Mouse (Mus musculus) kidney, postnatal 14 days (tissue): ENCODE measurements around the gene Fam168b.

ENCODE experiments used
- DNase-seq: peaks from one replicate; pipeline ENCODE4 v3.0.0; 2022; ENCODE audit warnings: mixed read lengths

Gene Fam168b

DNA sequence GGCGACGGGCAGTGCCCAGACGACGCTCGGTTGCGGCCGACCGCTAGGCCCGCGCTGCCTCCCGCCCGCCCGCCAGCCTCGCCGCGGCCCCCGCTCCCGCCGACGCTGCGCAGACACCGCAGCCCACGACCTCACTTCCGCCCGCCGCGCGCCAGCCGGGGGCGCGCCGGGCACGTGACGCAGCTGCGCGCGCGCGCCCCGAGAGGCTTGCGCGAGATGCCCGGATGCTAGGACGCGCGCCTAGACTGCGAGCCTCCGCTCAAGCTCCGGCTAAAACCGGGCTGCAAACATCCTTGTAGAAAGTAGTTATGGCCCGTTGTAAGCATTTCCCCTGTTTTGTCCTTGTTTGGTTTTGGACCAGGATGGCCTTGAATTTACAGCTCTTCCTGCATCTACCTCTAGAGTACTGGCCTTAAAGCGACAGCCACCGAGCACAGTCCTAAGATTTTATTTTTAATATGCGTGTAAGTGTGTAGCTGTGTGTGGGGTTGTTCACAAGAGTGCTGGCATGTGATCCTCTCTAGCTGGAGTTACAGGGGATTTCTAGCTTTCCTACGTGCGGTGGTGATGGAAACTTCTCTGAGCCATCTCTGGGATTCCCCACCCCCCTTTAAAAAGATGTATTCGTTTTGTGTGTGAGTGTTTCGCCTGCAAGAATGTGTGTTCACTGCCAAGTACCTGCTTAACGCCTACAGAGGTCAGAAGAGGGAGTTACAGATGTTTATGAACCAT, at the start of gene Fam168b:
Fam168b (minus strand) TSS at position 179 of the 732 bp plus-strand sequence.
- peak; percentile 95 for DNase-seq

DNA sequence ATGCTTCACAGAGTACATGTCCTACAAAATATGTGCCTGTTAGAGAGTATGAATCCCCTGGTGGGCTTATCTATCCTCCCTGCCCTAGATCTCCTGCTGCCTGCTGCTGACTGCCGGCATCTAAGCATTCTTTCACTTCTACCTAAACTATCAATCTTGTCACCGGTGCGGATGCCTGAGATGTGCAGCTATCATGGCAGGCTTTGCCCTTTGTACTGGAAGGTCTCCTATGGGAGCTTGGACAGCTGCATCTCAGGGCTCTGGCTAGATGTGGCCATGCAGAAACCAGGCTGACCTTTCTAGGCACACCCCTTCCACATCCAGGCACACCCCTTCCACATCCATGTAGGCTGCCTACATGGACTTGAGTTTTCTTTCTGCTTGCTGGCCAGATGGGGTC, 49.6 kb upstream of the Fam168b start:
- DNase-seq = no peak

DNA sequence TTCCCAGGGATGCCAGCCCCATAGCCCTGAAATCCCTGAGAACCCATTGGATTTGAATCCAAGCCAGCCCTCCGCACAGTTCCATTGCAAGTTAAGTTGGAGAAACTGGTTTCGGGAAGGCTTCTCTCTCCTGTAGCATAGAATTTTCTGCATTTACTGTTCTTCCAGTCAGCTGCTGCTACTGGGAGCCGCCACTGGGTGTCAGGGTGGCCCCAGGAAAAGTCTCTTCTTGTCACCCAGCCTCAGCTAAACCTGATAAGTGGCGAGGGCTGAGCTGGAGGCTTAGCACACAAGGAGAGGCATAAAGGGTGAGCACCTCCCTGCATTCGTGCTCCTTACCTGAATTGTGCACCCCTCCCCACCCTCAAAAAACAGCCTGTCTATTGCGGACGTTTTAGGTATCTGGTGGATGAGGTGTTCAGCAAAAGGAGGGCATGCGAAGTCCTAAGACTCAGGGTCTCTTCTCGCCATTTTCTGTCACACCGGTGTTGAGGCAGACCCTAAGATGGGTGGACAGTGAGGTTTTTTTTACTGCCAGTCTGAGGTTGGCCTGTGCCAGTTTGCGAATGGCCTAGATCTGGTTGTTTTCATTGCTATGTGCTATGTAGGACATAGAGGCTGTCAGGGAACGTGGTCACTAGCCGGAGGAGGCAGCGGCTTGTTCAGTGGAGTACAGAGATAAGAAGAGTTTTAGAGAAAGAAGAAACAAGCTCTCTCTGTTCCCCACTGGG, 48.9 kb upstream of the Fam168b start:
- peak; percentile 44 for DNase-seq

DNA sequence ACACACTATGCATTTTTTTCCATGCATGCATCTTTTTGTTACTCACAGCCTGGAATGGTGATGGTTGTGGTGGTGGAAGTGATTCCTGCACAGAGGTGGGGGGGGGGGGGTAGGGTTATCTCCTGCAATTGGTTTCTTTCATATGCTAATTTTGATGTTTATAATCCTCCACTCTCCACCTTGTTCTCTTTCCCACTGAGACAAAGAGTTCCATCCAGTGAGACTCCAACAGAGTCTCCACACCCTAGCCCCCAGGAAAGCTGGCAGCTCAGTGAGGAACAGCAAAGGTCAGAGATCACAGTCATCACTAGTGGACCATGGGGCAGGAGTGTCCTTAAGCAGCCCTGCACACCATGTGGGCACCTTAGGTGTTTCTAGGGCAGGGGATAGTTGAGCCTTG, 40.9 kb upstream of the Fam168b start:
- DNase-seq = no peak

DNA sequence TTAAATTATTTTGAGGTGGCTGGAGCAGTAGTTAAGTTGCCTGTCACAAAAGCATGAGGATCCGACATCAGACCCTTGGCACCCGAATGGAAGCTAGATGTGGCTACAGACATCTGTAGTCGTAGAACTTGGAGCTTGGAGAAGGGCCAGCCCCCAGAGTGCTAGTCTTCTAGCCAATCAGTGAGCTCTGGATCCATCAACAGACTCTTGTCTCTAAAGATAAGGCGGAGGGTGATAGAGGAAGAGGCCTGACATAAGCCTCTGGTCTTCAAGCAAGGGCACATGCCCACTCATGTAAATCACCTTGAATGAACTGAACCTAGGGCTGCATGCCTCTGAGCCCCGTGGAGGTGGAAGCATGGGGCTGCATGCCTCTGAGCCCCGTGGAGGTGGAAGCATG, 36.7 kb upstream of the Fam168b start:
- no peak for DNase-seq

DNA sequence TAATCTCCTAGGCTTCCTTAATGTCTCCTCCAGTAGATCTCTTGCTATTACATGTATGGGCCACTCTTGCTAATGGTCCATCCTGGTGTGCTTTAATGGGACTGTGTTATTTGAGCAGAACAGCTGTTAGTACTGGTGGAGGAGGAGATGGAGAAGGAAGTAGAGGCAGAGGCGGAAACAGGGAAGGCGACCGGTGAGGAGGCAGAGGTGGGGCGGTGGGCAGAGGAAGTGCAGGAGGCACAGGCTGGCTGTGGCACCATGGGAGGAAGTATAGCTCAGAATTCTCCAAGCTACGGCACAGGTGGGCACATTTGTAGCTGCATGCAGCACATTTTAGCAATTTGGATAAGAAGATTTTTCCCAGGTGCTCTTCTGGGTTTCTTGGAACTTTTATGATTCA, 30.7 kb upstream of the Fam168b start:
- no peak for DNase-seq

DNA sequence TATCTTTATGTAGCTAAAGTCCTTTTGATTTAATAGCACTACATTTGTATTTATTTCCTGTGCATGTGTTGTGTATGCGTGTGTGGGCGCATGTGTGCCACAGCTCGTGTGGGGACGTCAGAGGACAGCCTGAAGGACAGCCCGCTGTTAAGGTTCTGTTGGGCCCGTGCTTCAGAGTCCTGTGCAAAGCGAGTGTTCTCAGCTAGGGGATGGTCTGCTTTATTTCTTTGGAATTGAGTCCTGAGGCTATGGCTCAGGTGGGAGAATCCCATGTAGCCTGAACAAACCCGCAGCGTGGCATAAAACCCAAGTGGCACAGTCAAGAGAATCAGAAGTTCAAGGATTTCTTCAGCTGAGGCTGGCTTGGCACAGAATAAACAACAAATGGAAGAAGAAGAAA, 28.3 kb upstream of the Fam168b start:
- no peak for DNase-seq

DNA sequence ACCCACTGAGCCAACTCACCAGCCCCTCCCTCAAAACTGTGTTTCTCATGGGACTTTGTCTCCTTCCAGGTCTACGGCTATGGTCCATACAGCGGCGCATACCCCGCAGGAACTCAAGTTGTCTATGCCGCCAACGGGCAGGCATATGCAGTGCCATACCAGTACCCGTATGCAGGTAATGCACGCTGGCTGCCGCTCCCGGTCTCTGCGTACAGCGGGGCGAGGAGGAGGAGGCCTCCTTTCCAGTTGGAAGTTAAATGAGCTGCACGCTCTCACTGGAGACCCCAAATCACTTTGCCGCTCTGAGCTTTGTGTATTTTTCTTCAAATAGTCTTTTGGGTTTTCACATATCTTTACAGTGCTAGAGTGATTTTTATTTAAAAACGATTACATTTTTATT, 26.4 kb upstream of the Fam168b start:
- DNase-seq = no peak

DNA sequence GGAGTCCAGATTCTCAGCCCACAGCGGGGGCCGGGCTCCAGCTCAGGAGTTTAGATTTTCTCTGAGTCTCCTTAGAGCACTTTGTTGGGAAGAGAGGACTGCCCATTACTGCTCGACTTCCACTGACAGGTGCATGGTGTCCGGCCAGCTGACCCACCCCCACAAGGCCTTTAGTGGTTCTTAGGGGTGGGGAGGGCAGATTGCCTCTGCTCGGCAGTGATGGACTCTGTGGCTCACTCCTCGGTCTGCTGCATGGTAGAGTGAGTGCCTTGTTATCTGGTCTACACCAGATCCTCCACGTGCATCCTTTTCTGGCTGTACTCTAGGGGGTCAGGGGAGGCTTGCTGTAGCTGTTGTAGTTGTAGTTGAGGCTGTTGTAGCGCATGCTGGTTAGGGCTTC, 25.5 kb upstream of the Fam168b start:
- DNase-seq = no peak

DNA sequence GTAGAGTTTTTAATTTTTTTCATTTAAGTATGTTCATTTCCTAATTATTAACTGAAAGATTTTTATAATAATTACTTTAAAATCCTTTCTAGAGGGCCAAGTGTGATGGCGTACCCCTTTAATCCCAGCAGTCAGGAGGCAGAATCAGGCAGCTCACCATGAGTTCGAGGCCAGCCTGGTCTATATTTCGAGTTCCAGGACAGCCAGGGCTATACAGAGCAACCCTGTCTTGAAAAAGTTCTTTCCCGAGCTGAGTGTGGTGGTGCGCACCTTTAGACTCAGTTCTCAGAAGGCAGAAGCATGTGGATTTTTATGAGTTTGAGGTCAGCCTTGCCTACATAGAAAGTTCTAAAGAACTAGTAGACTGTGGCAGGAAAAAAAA, 24.7 kb upstream of the Fam168b start:
- no peak for DNase-seq

DNA sequence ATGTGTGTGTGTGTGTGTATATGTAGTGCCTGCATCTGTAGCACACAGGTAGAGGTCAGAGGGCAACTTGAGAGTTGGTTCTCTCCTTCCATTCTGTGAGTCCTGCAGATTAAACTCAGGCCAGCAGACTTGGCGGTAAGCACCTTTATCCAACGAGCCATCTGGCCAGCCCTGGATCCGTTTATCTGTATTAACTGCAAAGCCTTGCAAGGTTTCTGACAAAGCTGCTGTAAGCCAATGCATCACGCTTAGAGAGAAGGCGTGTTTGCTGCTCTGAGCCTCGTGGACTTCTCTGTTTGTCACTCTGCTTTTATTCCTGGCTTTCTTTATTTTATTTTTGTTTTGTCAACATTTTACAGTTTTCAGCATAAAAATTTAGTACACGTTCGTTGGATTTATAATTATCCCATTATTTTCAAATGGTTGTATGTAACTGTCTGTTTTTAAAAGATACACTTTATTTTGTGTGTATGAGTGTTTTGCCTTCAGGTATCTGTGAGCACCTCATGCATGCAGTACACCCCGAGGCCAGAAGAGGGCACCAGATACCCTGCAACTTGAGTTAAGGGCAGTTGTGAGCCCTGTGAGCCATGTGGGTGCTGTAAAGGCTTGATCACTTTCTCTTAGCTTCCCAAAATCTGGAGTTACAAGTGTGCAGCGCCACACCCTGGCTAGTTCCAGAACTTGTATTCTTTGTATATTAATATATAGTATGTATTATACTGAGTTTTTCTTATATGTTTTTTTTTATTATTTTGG, 24.1 kb upstream of the Fam168b start:
- peak; percentile 92 for DNase-seq

DNA sequence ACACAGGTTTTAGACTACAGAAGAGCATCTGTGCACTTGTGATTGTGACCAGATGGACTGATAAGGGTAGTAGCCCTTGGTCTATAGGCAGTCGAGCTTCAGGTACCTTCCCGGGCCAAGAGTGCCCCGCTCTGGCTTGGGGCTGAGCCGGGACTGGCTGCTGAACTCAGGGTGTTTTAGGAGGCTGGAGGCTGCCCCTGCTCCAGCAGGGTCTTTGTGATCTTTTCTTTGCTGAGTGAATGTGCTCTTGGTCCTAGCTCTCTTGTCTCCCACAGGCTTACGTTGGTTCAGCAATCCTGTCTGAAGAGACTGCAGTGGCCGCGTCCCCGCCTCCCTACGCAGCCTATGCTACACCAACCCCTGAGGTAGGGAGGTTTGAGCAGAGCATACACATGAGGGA, 23.0 kb upstream of the Fam168b start:
- no peak for DNase-seq

DNA sequence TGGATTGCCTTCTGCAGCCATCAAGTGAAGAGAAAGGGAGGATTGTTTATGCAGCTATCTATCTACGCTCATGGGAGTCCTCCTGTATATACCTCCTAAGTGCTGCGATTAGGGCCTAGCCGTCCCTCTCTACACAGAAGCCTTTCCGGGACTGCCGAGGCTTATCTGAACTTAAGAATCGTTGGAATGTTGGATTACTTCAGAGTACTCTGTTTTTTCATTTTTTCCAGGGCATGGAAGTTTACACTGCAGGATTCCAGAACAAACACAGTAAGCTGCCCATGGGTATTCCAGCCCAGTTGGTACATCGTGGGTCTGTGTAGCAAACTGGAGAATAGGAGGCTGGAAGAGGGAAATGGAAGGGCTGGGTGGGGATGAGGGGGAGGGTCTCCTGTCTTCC, 21.4 kb upstream of the Fam168b start:
- DNase-seq = no peak

DNA sequence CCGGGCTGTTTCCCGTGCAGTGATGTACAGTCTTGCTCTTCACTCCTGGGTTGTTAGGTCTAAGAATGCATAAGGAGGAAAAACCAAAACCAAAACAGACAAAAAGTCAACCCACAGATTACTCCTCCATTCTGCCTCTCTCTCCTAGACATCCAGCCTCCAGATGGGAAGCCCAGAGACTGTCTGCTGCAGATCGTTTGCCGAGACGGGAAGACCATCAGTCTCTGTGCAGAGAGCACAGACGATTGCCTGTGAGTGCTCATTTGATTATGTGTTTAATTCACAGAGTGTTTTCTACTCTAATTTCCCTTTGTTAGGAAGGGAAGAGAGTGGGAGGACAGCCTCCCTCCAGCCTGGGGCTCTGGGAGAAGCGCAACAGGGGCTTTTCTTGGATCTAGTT, 20.5 kb upstream of the Fam168b start:
- DNase-seq = no peak

DNA sequence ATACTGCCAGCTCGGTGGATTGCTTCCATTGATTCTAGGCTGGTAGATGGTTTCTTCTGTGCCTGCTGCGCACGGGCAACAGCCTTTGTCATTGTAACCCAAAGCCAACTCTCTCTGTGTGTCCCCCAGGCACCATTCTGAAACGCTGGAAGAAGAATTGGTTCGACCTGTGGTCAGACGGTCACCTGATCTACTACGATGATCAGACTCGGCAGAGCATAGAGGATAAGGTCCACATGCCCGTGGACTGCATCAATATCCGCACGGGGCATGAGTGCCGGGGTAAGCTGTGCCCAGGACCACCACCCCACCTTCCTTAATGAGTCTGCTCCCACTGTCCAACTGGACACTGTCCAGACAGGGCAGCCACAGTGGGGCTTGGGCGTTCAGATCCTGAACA, 20.0 kb upstream of the Fam168b start:
- no peak for DNase-seq

DNA sequence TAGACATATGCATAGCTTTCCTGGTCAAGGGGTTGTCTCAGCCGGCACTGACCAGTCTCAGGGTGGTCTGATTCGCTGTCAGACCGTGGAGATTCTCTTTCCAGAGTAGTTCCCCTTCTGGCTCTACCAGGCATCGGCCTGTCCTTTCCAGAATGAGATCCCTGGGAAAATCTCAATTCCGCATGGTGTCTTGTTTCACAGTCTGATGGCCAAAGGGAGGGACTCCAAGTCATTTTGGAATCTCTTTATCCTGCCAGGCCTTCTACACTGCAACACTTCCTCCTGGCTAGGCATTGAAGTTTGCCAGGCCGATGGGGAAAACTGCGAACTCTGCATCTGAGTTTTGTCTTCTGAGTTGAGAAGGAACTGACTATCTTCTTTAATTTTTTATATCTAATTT, 17.3 kb upstream of the Fam168b start:
- no peak for DNase-seq

DNA sequence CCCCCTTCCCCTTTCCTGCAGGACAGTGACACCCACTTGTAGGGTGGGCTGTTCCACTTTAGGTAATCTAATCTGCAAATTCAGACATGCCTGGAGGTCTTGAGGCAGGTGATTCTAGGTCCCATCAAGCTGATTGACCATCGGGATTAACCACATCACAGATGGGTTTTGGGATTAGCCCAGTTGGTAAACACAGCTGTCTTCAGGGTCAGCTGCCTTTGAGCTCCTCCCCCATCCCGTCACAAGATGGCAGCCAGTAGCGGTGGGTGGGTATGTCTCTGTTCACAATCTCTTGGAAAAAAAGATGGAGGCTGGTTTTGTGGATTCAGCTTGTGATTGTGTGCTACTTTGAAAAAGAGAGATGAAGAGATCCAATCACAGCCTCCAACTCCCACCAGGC, 16.9 kb upstream of the Fam168b start:
- no peak for DNase-seq

DNA sequence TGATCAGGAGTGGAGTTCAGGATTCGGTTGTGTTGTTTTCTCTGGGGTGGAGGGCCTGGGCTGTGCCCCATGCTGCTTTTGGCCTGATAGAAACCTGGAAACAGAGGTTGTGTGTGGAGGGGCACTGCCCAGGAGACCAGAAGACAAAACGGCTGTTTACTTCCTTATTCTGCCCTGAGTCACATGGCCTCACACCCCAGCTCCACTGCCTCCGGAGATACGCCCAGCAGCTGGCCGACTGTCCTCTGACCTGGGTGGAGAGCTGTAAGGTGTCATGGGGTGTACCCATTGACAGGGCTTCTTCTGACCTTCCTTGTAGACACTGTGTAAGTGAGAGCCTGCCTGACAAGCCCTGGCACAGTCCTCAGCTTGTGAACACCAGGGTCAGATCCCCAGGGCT, 15.8 kb upstream of the Fam168b start:
- DNase-seq = peak; percentile 43

DNA sequence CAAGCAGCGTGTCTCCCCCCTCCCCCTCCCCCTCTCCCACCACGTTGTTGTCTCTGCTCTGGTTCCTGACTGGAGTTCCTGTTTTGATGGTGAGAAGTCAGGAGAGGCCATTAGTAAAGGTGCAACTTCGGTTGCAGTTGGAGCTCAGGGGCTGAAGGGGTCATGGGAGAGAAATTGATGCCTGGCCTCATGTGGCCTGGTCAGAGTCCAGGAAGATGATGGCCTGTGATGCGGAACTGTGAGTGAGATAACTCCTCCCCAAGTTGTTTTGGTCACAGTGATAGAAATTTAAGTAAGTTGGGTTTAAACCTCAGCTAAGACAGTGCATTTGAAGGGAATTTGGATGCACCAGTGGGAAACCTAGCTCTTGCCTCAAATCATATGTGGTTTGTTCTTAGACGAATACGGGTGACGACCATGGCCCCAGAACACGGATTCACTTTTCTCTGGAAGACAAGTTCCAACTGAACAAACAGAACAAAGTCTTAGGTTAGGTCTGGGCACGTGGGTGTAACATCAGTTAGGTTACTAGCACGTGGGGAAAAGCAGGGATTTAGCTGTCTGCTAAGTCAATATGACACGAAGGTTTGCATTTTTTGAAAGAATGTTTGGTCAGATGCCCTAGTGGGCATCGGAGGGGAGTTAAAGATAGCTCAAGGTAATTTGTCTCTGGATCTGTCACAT, 12.3 kb upstream of the Fam168b start:
- peak; percentile 42 for DNase-seq

DNA sequence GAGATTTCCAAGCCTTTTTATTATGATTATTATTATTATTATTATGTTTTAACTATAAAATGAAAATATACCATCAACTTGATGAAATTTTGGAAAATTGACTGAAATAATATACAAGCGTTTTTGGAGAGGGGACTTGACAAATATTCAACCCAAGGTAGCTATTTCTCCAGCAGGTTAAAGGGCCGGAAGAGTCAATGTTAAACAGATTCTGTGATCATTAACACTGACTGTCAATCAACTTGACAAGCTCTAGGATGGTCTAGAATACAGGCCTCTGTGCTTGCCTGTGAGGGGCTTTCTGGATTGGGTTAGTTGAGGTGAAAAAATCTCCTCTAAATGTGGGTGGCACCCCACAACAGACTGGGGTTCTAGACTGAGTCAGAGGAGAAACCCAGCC, 10.9 kb upstream of the Fam168b start:
- DNase-seq = no peak

DNA sequence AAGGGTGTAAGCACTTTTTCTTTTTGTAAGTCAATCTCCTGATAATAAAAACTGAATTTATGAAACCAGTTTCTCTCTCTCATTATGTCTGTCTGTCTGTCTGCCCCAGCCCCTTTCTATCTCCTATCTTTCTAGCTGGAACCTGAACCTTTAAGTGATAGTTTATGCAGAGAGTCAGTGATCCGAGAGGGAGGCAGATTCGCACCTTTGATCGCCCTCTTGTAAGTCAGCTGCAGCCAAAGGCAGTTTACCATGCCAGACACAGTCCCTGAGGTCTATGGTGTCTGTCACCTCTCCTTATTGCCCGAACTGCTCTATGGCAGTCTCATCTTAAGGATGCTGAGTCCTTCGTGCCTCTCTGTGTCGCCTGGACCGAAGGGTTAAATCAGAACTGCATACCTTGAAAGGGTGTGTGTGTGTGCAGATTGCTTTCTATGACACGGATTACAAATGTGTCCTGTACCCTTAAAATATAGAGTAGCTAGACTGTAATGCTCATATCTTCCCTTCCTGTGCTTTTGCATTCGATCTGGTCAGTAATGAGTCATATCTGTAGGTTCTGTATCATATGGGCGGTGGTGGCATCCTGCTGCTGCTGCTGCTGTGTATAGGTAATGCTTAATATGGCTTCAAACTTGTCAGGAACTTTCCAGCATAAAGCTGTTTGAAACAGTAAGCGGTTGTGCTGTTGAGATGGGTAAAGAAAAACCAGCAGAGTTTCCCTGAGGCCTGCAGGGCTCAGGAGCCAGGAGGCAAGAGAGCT, 9.4 kb upstream of the Fam168b start:
- no peak for DNase-seq

DNA sequence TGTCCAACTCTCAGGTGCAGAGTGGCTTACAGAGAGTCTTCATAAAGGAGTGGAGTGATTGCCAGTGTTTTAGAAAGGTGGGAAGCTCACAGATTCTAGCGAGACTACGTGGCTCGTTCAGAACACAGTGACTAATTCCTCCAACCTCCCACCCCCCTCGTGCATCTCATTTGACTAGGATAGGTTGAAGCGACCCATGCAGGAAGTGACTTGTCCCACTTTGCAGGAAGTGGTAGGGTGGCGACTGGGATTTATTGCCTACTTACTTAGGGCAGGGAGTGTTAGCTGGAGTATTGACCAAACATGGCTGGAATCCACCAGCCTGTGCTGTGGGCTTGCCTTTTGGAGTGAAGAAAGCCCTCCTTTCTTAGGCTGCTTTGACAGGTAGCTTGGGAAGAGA, 8.7 kb upstream of the Fam168b start:
- DNase-seq = peak; percentile 58
